Mouse (Mus musculus): ENCODE measurements around the gene Zic5. TPM values are rescaled to one million over a fixed set of nuclear protein-coding genes. Genes with fewer than 3 reads are reported as not detected.

The Zic5 gene
- polyA plus RNA-seq, 3 experiments from 2014 or later, result 0.27 TPM; not detected in 2

DNA sequence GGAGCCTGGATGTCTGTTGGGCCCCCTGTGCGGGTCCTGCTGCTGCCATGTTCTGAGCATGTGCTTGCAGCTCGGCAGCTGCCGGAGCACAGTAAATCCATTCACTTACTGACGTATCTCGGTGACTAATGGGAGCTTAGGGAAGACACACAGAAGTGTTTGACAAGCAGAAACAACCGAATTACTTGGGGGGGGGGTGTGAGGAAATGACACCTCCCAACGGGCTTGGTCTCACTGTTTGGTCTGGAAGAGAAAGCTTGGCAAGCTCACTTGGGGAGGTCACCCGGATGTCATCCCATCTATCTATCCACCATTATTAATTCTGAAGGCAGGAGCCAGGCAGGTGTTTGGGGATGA lies 38.3 kb downstream of the Zic5 start:
- no peak for ATAC-seq

DNA sequence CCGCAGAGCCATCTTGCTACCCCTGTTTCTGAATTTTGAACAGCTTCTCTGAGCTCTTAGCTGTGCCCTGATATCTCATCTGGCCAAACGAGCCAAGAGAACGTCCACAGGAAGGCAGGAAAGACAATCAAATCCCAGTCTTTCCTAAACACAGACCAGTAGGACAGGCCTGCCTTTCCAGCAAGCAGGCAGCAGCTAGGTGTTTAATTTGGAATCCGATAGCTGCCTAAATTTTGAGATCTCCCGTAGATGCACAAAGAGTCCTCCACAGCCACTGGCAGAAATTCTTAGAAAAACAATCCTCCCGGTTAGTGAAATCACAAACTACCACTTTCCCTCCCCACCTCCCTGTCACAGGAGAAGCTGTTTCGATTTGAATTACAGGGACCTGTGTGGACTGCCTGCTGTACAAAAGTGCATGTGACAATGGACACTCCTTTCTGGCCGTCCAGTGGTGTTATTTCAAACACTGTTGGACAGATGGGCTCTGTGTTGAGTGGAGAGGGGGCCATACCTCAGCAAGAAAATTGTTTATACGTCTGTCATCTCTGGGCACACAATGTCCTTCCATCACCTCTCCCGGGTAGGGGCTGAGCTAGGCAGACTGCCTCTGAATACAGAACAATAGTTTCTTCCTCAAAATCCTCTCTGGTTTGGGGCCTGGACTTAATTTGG lies 38.8 kb downstream of the Zic5 start:
- ATAC-seq, result no peak

DNA sequence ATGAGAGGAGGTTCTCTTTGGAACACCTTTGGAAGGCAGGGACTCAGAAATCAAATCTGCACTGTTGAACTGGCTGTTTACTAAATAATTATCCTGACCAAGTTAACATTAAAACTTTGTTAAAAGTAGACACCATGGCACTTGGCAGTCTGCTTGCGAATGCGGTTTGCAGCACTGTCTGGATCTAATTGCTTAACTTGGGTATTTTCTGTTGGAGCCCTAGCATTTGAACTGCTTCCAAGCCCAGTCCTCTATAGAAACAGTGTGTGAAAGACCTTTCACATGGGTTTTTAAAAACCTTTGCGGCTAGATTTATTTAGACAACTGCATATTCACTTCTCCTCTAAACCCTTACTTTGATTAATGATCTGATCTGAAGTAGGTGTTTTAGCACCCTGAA lies 41.0 kb downstream of the Zic5 start:
- ATAC-seq, result no peak

DNA sequence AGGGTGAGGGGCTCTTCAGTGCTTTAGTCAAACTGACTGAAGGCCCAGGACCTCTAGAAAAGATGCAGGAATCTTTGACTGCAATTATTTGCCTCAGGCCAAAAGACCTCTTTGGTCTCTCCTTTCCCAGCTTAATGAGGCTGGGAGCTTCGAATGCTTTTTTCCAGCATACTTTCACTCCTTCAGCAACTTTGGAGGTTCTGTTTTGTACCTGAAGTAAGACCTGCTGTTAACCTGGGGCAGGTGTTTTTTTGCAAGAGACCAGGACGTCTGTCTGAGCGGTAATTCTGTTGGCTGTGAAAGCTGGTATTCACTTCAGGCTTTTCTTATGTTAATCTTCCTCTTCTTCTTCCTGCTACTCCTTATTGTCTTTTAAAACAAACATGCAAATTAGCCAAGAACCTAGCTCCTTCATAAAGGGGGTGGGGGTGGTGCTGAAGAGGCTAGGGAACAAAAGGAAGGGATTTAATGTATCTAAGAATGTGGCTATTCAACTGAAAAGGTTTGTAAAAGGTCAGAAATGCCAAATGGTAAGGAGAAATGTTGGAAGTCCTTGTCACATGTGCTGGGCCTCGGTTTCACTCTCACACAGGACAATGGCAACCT lies 49.2 kb downstream of the Zic5 start:
- ATAC-seq, result no peak

DNA sequence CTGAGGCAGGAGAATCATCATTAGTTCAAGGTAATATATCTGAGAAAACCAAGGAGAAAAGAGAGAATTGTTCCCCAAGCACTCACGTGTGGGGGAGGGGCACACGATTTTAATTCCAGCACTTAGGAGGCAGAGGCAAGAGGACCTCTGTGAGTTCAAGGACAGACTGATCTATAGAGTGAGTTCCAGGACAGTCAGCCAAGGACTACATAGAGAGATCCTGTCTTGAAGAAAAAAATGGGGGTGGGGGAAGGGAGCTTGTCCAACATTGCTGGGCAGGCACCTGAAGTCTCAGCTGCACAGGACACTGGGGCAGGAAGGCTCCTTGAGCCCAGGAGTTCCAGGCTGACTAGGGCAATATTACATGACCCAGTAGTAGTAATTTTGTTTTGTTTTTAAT lies 50.7 kb downstream of the Zic5 start:
- ATAC-seq, result no peak

DNA sequence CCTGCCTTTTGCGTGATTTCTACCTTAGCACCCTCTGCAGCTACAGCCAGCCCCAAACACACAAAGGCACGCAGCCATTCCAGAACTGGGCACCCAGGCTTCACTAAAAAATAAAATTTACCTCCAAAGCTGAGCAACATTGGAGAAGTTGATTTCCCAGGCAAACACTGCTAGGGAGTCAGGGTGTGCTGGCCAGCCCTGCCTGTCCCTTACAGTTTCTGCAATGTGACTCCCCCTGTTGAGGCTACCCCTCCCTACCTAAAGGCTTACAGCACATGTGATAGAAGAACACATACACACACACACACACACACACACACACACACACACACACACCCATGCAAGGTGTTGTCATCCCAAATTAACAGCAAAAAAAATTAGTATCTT lies 51.9 kb downstream of the Zic5 start:
- ATAC-seq, result no peak

DNA sequence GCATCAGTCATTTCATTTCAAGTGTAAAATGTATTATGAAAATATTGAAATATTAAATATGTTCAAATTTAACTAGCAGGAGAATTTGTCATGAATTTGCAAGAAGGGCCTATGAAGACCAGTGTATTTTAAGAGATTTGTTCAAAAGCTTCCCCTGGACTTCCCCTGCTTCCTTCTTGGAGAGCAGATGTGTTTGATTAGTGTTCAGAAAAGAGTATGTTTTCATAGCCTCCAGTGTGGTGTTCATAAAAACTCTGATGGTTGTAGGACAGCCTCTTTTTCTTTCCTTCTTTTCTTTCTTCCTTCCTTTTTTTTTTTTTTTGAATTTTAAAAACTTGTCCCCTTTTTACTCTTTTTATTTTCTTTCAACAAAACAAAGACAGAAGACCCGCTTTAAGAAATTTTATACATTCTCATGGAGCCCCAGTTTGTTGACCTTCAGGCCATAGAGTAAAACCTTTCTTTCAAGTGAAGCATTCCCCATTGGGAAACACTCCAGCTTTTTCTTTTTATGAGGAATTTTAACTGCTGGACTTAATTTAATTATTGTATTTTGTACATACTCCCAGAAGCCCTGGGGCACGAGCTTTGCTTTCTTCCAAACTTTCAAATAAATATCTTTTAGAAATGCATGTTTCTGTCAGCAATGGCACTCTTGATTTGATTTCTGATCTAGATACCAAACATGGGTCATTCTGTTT lies 52.5 kb downstream of the Zic5 start:
- ATAC-seq, result no peak

Other genes starting within 250 kb of the Zic5 start
- not detected for gene Gm5089, start 14.6 kb downstream of the Zic5 start, polyA plus RNA-seq (2017; shearing (Covaris generic))
- not detected for gene Zic2, start 9.8 kb upstream of the Zic5 start, polyA plus RNA-seq (2017; shearing (Covaris generic))
- gene Gm10837, start 24.9 kb upstream of the Zic5 start, polyA plus RNA-seq (2017; shearing (Covaris generic)), result under 1 TPM in 1 of 3 experiments, not detected in 2; 0.36 TPM
- gene Pcca, start 68.6 kb upstream of the Zic5 start, polyA plus RNA-seq (2017; shearing (Covaris generic)), result 10 to 100 TPM; 11.4 to 26.5 (median 20.4) TPM

Data from inflammation-experienced regulatory T-cells, adult 6 months (primary cell).